Mouse (Mus musculus) liver, embryonic 14.5 days (tissue): ENCODE measurements around the gene Lbhd1.

ENCODE experiments used
- CTCF ChIP-seq: IDR thresholded peaks from 2 replicates; pipeline ENCODE4 v1.5.1; 2016; ENCODE audit warnings: antibody characterized with exemption, low read depth, control low read depth
- EP300 ChIP-seq: IDR thresholded peaks from 2 replicates; pipeline ENCODE4 v1.6.1; 2016; ENCODE audit warnings: antibody characterized with exemption, low read depth

GRCm38 (mm10) chr19:8881034-8881392 lies 2.5 kb upstream of the Lbhd1 start:
- TF ChIP-seq CTCF (no peak), EP300 (no peak; the same call in 1 of the 2 replicates)
